Mouse (Mus musculus) embryonic facial prominence, embryonic 14.5 days (tissue): ENCODE data around the gene Pdcd10. TPM values are rescaled to one million over a fixed set of nuclear protein-coding genes. Genes with fewer than 3 reads are reported as not detected.

Source experiments
- ATAC-seq: fragments of 200-750 bp; cut with Nextera tagmentation; 2 replicates; pipeline ENCODE4 v1.8.0; 2017; ENCODE audit warnings: low read depth, moderate number of reproducible peaks, moderate TSS enrichment
- DNase-seq: peaks from one replicate; pipeline ENCODE4 v3.0.0-alpha.2; 2015; ENCODE audit warnings: low spot score
- H3K27ac ChIP-seq: fragments of 300-500 bp; sonication (generic); replicated peaks from 2 replicates; pipeline ENCODE4 v1.5.1; 2014; ENCODE audit warnings: low read depth, mild to moderate bottlenecking, low read length, moderate library complexity
- H3K27me3 ChIP-seq: fragments of 300-500 bp; sonication (generic); replicated peaks from 2 replicates; pipeline ENCODE4 v1.6.1; 2014; ENCODE audit warnings: low read length; ENCODE audit not compliant: control insufficient read depth, insufficient read depth
- H3K36me3 ChIP-seq: fragments of 300-500 bp; sonication (generic); 2 replicates; pipeline ENCODE4 v1.6.1; 2014; ENCODE audit warnings: low read length, mixed read lengths; ENCODE audit not compliant: control insufficient read depth, insufficient read depth
- H3K4me1 ChIP-seq: fragments of 300-500 bp; sonication (generic); 2 replicates; pipeline ENCODE4 v1.6.1; 2014; ENCODE audit warnings: antibody characterized with exemption, low read length; ENCODE audit not compliant: control insufficient read depth, insufficient read depth
- H3K4me2 ChIP-seq: fragments of 300-500 bp; sonication (generic); 2 replicates; pipeline ENCODE4 v1.6.1; 2014; ENCODE audit warnings: low read depth, mild to moderate bottlenecking, low read length, moderate library complexity, mixed read lengths
- H3K4me3 ChIP-seq: fragments of 300-500 bp; sonication (generic); 2 replicates; pipeline ENCODE4 v1.5.1; 2014; ENCODE audit warnings: low read depth, mild to moderate bottlenecking, low read length
- H3K9ac ChIP-seq: fragments of 300-500 bp; sonication (generic); 2 replicates; pipeline ENCODE4 v1.6.1; 2014; ENCODE audit warnings: low read depth, mild to moderate bottlenecking, low read length, moderate library complexity, mixed read lengths
- H3K9me3 ChIP-seq: fragments of 300-500 bp; sonication (generic); 2 replicates; pipeline ENCODE4 v1.6.1; 2016; ENCODE audit warnings: low read length; ENCODE audit not compliant: control insufficient read depth
- WGBS: fragments of 180-500 bp; shearing (Covaris S2); extraction: QIAGEN DNeasy Blood & Tissue Kit; methylation state at CpG from one replicate; pipeline ENCODE4 v1.1.7; 2014; 5-methylcytosine and 5-hydroxymethylcytosine counted together
- polyA plus RNA-seq: library from polyadenylated mRNA; unstranded; fragments of >200 nt; fragmentation: Nextera tagmentation; extraction: Ambion mirVana; gene quantifications from 2 replicates; pipeline ENCODE4 v1.2.1, GENCODE M21; 2014

Gene Pdcd10
- polyA plus RNA-seq = 95.0 and 96.5 TPM in 2 replicates

DNA sequence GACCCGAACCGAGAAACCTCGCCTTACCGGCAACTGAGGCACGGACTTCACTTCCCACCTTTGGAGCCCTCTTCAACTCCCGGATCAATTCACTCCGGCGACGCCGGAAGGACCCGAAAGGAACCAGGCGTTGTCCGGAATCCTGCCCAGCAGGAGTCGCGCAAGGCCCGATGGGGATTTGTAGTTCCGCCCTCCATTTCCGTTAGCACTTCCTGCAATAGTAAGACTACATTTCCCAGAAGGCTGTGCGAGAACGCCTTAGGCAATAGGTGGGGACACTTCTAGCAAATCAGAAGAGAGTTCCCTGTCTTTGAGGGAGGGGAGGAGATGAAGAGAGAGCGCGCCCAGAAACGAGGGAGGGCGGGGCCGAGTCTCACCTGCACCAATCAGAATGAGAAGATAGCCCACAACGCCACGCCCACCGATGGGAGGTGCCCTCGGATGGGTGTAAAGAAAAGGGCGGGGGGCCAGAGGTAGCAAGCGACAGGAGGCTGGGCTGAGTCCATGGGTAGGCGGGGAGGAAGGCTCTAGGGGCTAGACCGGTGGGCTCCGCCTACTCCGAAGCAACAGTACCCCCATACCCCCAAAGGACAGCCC, at the start of gene Pdcd10:
Pdcd10 (minus strand) TSS at position 162 of the 597 bp plus-strand sequence.
- Histone ChIP-seq H3K4me1 (peaks cover 10% of the 10 kb centered on the region; the same call in 1 of the 2 replicates), H3K9ac (peak within 1 kb of the TSS; percentile 89), H3K36me3 (no peaks in the 10 kb centered on the region), H3K27ac (peak within 1 kb of the TSS; percentile 79), H3K27me3 (no peaks in the 10 kb centered on the region), H3K9me3 (no peaks in the 10 kb centered on the region), H3K4me2 (peak within 1 kb of the TSS; percentile 68), H3K4me3 (peak within 1 kb of the TSS; percentile 79)
- ATAC-seq = peak; percentile 97
- DNase-seq = peak; percentile 100
- under 1% methylated on average over 33 of the region's 35 CpGs for WGBS

- no peaks in the 10 kb centered on the region for H3K4me1 ChIP-seq
- H3K27me3 ChIP-seq = no peaks in the 10 kb centered on the region
- H3K9me3 ChIP-seq = no peaks in the 10 kb centered on the region
- WGBS = 85% methylated on average over 4 of the region's 4 CpGs
- no peak overlapping the region for H3K27ac ChIP-seq
- no peak overlapping the region for H3K4me3 ChIP-seq
- DNase-seq (no peak), ATAC-seq (no peak)
- H3K4me2 ChIP-seq = no peak overlapping the region
- H3K36me3 ChIP-seq = no peaks in the 10 kb centered on the region
- no peak overlapping the region for H3K9ac ChIP-seq
Observed at GRCm38 (mm10) chr3:75584898-75585297, 28.2 kb upstream of the Pdcd10 start.

DNA sequence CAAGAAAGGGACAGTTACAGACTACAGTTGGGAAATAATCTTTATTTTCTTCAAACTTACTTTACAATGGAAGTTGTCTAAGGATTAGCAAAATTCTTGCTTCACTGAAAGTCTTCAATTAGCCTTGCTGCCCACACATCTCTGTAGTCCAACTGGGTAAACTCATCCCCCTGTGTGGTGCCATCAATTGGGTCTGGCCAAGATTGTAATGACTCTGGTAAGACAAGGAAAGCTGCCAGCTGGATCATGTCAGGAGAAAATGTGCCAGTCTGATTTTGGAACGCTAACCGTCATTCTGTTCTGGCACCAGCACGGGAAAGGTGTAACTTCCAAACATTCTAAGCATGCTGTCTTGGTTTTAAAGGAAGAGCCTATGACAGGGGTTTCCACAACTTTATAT, 26.6 kb upstream of the Pdcd10 start:
- Histone ChIP-seq H3K4me2 (no peak overlapping the region), H3K27ac (no peak overlapping the region), H3K4me1 (no peaks in the 10 kb centered on the region), H3K9ac (no peak overlapping the region), H3K9me3 (no peaks in the 10 kb centered on the region), H3K4me3 (no peak overlapping the region), H3K36me3 (no peaks in the 10 kb centered on the region), H3K27me3 (no peaks in the 10 kb centered on the region)
- DNase-seq (no peak), ATAC-seq (no peak)
- 90% methylated on average over 3 of the region's 3 CpGs for WGBS

DNA sequence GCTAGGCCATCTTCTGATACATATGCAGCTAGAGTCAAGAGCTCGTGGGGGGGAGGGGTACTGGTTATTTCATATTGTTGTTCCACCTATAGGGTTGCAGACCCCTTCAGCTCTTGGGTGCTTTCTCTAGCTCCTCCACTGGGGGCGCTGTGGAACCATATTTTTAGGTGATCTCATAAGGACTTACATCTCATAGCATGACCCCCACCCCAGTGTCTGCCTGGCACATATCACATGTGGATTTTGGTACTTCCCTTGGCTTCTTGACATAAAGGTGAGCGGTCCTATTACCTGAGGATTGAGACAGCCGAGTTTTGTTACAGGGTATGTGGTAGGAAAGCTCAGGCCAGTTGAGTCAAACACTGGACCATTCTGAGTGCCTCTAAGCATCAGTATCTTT, 22.7 kb upstream of the Pdcd10 start:
- no peak for ATAC-seq
- Histone ChIP-seq H3K36me3 (no peaks in the 10 kb centered on the region), H3K9ac (no peak overlapping the region), H3K4me3 (no peak overlapping the region), H3K4me1 (no peaks in the 10 kb centered on the region), H3K4me2 (no peak overlapping the region), H3K27me3 (no peaks in the 10 kb centered on the region), H3K9me3 (no peaks in the 10 kb centered on the region), H3K27ac (no peak overlapping the region)
- no peak for DNase-seq
- WGBS = 60% methylated on average over 4 of the region's 4 CpGs

GRCm38 (mm10) chr3:75575582-75575981, 18.9 kb upstream of the Pdcd10 start:
- 75% methylated on average over 1 of the region's 1 CpGs for WGBS
- no peak for DNase-seq
- H3K9ac ChIP-seq = no peak overlapping the region
- H3K36me3 ChIP-seq = no peaks in the 10 kb centered on the region
- ATAC-seq = no peak
- H3K4me3 ChIP-seq = no peak overlapping the region
- no peak overlapping the region for H3K27ac ChIP-seq
- no peaks in the 10 kb centered on the region for H3K27me3 ChIP-seq
- H3K4me1 ChIP-seq = no peaks in the 10 kb centered on the region
- H3K4me2 ChIP-seq = no peak overlapping the region
- H3K9me3 ChIP-seq = no peaks in the 10 kb centered on the region

DNA sequence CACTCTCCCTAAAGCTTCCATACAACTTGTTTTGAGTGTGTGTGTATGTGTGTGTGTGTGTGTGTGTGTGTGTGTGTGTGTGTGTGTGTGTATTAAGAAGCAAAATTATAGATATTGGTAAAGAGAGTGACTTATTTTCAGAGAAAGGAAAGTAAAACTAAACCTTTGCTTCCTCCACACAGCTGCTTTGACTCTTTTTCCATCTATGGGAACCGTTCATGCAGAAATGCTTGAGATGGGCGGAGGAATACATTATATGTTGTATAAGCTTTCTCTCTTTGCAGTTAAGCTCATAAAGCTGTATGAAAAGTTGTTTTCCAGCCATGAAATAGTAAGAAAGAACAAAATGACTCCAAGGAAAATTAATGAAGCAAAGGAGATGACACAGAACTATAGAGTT, 17.4 kb upstream of the Pdcd10 start:
- Histone ChIP-seq H3K4me2 (no peak overlapping the region), H3K9ac (no peak overlapping the region), H3K27ac (no peak overlapping the region), H3K36me3 (no peaks in the 10 kb centered on the region), H3K27me3 (no peaks in the 10 kb centered on the region), H3K4me1 (no peaks in the 10 kb centered on the region), H3K4me3 (no peak overlapping the region), H3K9me3 (no peaks in the 10 kb centered on the region)
- 70% methylated on average over 2 of the region's 2 CpGs for WGBS
- DNase-seq (no peak), ATAC-seq (no peak)

DNA sequence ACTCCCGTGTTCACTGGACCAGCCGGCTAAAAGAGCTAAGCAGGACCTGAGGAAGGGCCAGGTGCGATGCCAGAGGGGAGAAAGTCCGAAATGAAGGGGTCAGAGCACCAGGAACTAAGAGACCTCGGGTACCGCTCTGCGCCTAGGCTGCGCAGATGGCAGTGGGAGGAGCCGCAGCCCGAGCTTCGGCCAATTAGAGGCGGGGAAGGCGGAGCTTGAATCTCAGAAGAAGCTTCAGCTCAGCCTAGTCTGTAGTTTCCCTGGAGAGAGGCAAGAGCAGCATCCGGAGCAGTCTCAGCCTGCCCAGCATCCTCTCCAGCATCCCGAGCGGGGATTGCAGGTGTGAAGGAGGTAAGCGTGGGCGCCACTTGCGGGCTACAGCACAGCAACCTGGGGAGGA, 636 bp upstream of the Pdcd10 start, which contains the start of gene Serpini1:
Serpini1 (plus strand) TSS at position 256 of the 400 bp plus-strand sequence.
- peak within 1 kb of the TSS; percentile 79 for H3K27ac ChIP-seq
- DNase-seq (peak; percentile 97), ATAC-seq (peak; percentile 96)
- under 1% methylated on average over 19 of the region's 19 CpGs for WGBS
- H3K9me3 ChIP-seq = no peaks in the 10 kb centered on the region
- peak within 1 kb of the TSS; percentile 79 for H3K4me3 ChIP-seq
- no peaks in the 10 kb centered on the region for H3K36me3 ChIP-seq
- H3K9ac ChIP-seq = peak within 1 kb of the TSS; percentile 89
- H3K4me2 ChIP-seq = peak within 1 kb of the TSS; percentile 68
- H3K4me1 ChIP-seq = peaks cover 10% of the 10 kb centered on the region; the same call in 1 of the 2 replicates
- H3K27me3 ChIP-seq = no peaks in the 10 kb centered on the region

GRCm38 (mm10) chr3:75556121-75556694, 448 bp downstream of the Pdcd10 start:
- peaks cover 10% of the 10 kb centered on the region; the same call in 1 of the 2 replicates for H3K4me1 ChIP-seq
- peak overlapping the region; percentile 56 for H3K4me2 ChIP-seq
- no peaks in the 10 kb centered on the region for H3K27me3 ChIP-seq
- H3K27ac ChIP-seq = peak overlapping the region; percentile 79
- peak overlapping the region; percentile 79 for H3K4me3 ChIP-seq
- H3K9me3 ChIP-seq = no peaks in the 10 kb centered on the region
- ATAC-seq (peak; percentile 10; the same call in 1 of the 2 replicates), DNase-seq (peak; percentile 9)
- WGBS = under 1% methylated on average over 19 of the region's 36 CpGs
- H3K36me3 ChIP-seq = no peaks in the 10 kb centered on the region
- peak overlapping the region; percentile 89 for H3K9ac ChIP-seq

GRCm38 (mm10) chr3:75551248-75551647, 5.4 kb downstream of the Pdcd10 start:
- H3K4me2 ChIP-seq = no peak overlapping the region
- H3K27ac ChIP-seq = no peak overlapping the region
- no peak overlapping the region for H3K4me3 ChIP-seq
- no peak for ATAC-seq
- H3K9me3 ChIP-seq = no peaks in the 10 kb centered on the region
- H3K27me3 ChIP-seq = no peaks in the 10 kb centered on the region
- no peaks in the 10 kb centered on the region for H3K36me3 ChIP-seq
- H3K9ac ChIP-seq = no peak overlapping the region
- DNase-seq = no peak
- peaks cover 10% of the 10 kb centered on the region; the same call in 1 of the 2 replicates for H3K4me1 ChIP-seq
